Mouse (Mus musculus) erythroid progenitor cell, adult 5-6 weeks (primary cell): ENCODE measurements around the gene Olfr1111. TPM values are rescaled to one million over a fixed set of nuclear protein-coding genes. Genes with fewer than 3 reads are reported as not detected.
"Not testable (repeated sequence)": the region's sequence is repeated elsewhere in the genome, so short reads cannot be mapped to it uniquely, and the experiment has no call there.

Source experiments
- ATAC-seq: replicated peaks from 2 replicates; pipeline ENCODE4 v1.8.0; 2016; ENCODE audit warnings: moderate number of reproducible peaks, mild to moderate bottlenecking, moderate TSS enrichment, inconsistent platforms; ENCODE audit not compliant: poor library complexity, low FRiP score, severe bottlenecking
- total RNA-seq, 2 experiments: library from RNA; stranded (forward) in 1 of 2; stranded (reverse) in 1 of 2; fragments of 150-400 nt in 1 of 2; fragments of 186-747, 209-891 nt in 1 of 2; gene quantifications; 2 replicates each; pipeline versions ENCODE4 v1.2.3 to v1.2.4; 2015 to 2017; ENCODE audit warnings: low replicate concordance in 2 of 2

Olfr1111 gene
- total RNA-seq (2015; ENCODE audit: low replicate concordance), result not detected in 2 replicates
- not detected in 2 replicates for total RNA-seq (2017; ENCODE audit: low replicate concordance)

GRCm38 (mm10) chr2:87152524-87152923, at the start of gene Olfr1111:
Olfr1111 (minus strand) TSS chr2:87152624.
- no peak for ATAC-seq

- no peak for ATAC-seq
Observed at GRCm38 (mm10) chr2:87187498-87187897, 35.1 kb upstream of the Olfr1111 start, which contains the start of gene Olfr1112. Olfr1112 (plus strand) TSS chr2:87187798.

GRCm38 (mm10) chr2:87167731-87168130, 15.3 kb upstream of the Olfr1111 start:
- ATAC-seq, result not testable (repeated sequence)

- ATAC-seq, result no peak
Observed at GRCm38 (mm10) chr2:87140200-87140599, 12.2 kb downstream of the Olfr1111 start, which contains the start of gene Olfr1110. Olfr1110 (minus strand) TSS chr2:87140300.

- no peak for ATAC-seq
Observed at GRCm38 (mm10) chr2:87114467-87114866, 38.0 kb downstream of the Olfr1111 start, which contains the start of gene Olfr259. Olfr259 (minus strand) TSS chr2:87114567.

Other genes starting within 250 kb of the Olfr1111 start
- gene Olfr1098, start 228.1 kb downstream of the Olfr1111 start, total RNA-seq (2015; ENCODE audit: low replicate concordance), result not detected in 2 replicates
- gene Olfr1098, start 228.1 kb downstream of the Olfr1111 start, total RNA-seq (2017; ENCODE audit: low replicate concordance), result not detected in 2 replicates
- not detected in 2 replicates for gene Olfr1099, start 191.9 kb downstream of the Olfr1111 start, total RNA-seq (2015; ENCODE audit: low replicate concordance)
- not detected in 2 replicates for gene Olfr1099, start 191.9 kb downstream of the Olfr1111 start, total RNA-seq (2017; ENCODE audit: low replicate concordance)
- gene Olfr1100, start 172.7 kb downstream of the Olfr1111 start, total RNA-seq (2015; ENCODE audit: low replicate concordance), result not detected in 2 replicates
- not detected in 2 replicates for gene Olfr1100, start 172.7 kb downstream of the Olfr1111 start, total RNA-seq (2017; ENCODE audit: low replicate concordance)
- gene Olfr1101, start 161.4 kb downstream of the Olfr1111 start, total RNA-seq (2015; ENCODE audit: low replicate concordance), result not detected in 2 replicates
- not detected in 2 replicates for gene Olfr1101, start 161.4 kb downstream of the Olfr1111 start, total RNA-seq (2017; ENCODE audit: low replicate concordance)
- gene Olfr1102, start 154.2 kb downstream of the Olfr1111 start, total RNA-seq (2015; ENCODE audit: low replicate concordance), result not detected in 2 replicates
- gene Olfr1102, start 154.2 kb downstream of the Olfr1111 start, total RNA-seq (2017; ENCODE audit: low replicate concordance), result not detected in 2 replicates
- not detected in 2 replicates for gene Olfr1104, start 125.5 kb downstream of the Olfr1111 start, total RNA-seq (2015; ENCODE audit: low replicate concordance)
- not detected in 2 replicates for gene Olfr1104, start 125.5 kb downstream of the Olfr1111 start, total RNA-seq (2017; ENCODE audit: low replicate concordance)
- not detected in 2 replicates for gene Olfr1105, start 116.1 kb downstream of the Olfr1111 start, total RNA-seq (2015; ENCODE audit: low replicate concordance)
- not detected in 2 replicates for gene Olfr1105, start 116.1 kb downstream of the Olfr1111 start, total RNA-seq (2017; ENCODE audit: low replicate concordance)
- not detected in 2 replicates for gene Olfr1106, start 100.4 kb downstream of the Olfr1111 start, total RNA-seq (2015; ENCODE audit: low replicate concordance)
- gene Olfr1106, start 100.4 kb downstream of the Olfr1111 start, total RNA-seq (2017; ENCODE audit: low replicate concordance), result not detected in 2 replicates
- not detected in 2 replicates for gene Olfr1107, start 76.8 kb downstream of the Olfr1111 start, total RNA-seq (2015; ENCODE audit: low replicate concordance)
- gene Olfr1107, start 76.8 kb downstream of the Olfr1111 start, total RNA-seq (2017; ENCODE audit: low replicate concordance), result not detected in 2 replicates
- not detected in 2 replicates for gene Olfr1109, start 56.6 kb downstream of the Olfr1111 start, total RNA-seq (2015; ENCODE audit: low replicate concordance)
- not detected in 2 replicates for gene Olfr1109, start 56.6 kb downstream of the Olfr1111 start, total RNA-seq (2017; ENCODE audit: low replicate concordance)
- not detected in 2 replicates for gene Olfr259, start 38.1 kb downstream of the Olfr1111 start, total RNA-seq (2015; ENCODE audit: low replicate concordance)
- gene Olfr259, start 38.1 kb downstream of the Olfr1111 start, total RNA-seq (2017; ENCODE audit: low replicate concordance), result not detected in 2 replicates
- not detected in 2 replicates for gene Olfr1110, start 12.3 kb downstream of the Olfr1111 start, total RNA-seq (2015; ENCODE audit: low replicate concordance)
- gene Olfr1110, start 12.3 kb downstream of the Olfr1111 start, total RNA-seq (2017; ENCODE audit: low replicate concordance), result not detected in 2 replicates
- gene Olfr1112, start 35.2 kb upstream of the Olfr1111 start, total RNA-seq (2015; ENCODE audit: low replicate concordance), result not detected in 2 replicates
- not detected in 2 replicates for gene Olfr1112, start 35.2 kb upstream of the Olfr1111 start, total RNA-seq (2017; ENCODE audit: low replicate concordance)
- gene Olfr1113, start 56.3 kb upstream of the Olfr1111 start, total RNA-seq (2015; ENCODE audit: low replicate concordance), result not detected in 2 replicates
- not detected in 2 replicates for gene Olfr1113, start 56.3 kb upstream of the Olfr1111 start, total RNA-seq (2017; ENCODE audit: low replicate concordance)
- not detected in 2 replicates for gene Olfr1115, start 95.4 kb upstream of the Olfr1111 start, total RNA-seq (2015; ENCODE audit: low replicate concordance)
- gene Olfr1115, start 95.4 kb upstream of the Olfr1111 start, total RNA-seq (2017; ENCODE audit: low replicate concordance), result not detected in 2 replicates
- not detected in 2 replicates for gene Olfr1116, start 114.9 kb upstream of the Olfr1111 start, total RNA-seq (2015; ENCODE audit: low replicate concordance)
- gene Olfr1116, start 114.9 kb upstream of the Olfr1111 start, total RNA-seq (2017; ENCODE audit: low replicate concordance), result not detected in 2 replicates
- gene Olfr1118, start 155.0 kb upstream of the Olfr1111 start, total RNA-seq (2015; ENCODE audit: low replicate concordance), result not detected in 2 replicates
- not detected in 2 replicates for gene Olfr1118, start 155.0 kb upstream of the Olfr1111 start, total RNA-seq (2017; ENCODE audit: low replicate concordance)
- not detected in 2 replicates for gene Olfr1120, start 202.2 kb upstream of the Olfr1111 start, total RNA-seq (2015; ENCODE audit: low replicate concordance)
- gene Olfr1120, start 202.2 kb upstream of the Olfr1111 start, total RNA-seq (2017; ENCODE audit: low replicate concordance), result not detected in 2 replicates
- gene Olfr1121, start 217.3 kb upstream of the Olfr1111 start, total RNA-seq (2015; ENCODE audit: low replicate concordance), result not detected in 2 replicates
- not detected in 2 replicates for gene Olfr1121, start 217.3 kb upstream of the Olfr1111 start, total RNA-seq (2017; ENCODE audit: low replicate concordance)
- not detected in 2 replicates for gene Olfr1122, start 233.2 kb upstream of the Olfr1111 start, total RNA-seq (2015; ENCODE audit: low replicate concordance)
- not detected in 2 replicates for gene Olfr1122, start 233.2 kb upstream of the Olfr1111 start, total RNA-seq (2017; ENCODE audit: low replicate concordance)